Mouse (Mus musculus): ENCODE measurements around the gene Hunk.

GRCm38 (mm10) chr16:90359329-90359728, 26.5 kb upstream of the Hunk start:
- TF ChIP-seq CTCF (IDR thresholded peaks at IDR 0.05; ENCODE audit: low read depth) = no peak
- no peak for TF ChIP-seq EP300 (optimal IDR thresholded peaks at IDR 0.05)

Data from stomach, postnatal 0 days (tissue).